Mouse (Mus musculus) kidney, postnatal 14 days (tissue): Measurements from ENCODE around the gene Spin2c.
A peak's percentile ranks its signal among the peaks of the same experiment; 100 is the strongest.

Source experiments
- DNase-seq: peaks from one replicate; pipeline ENCODE4 v3.0.0; 2022; ENCODE audit warnings: mixed read lengths

The Spin2c gene

DNA sequence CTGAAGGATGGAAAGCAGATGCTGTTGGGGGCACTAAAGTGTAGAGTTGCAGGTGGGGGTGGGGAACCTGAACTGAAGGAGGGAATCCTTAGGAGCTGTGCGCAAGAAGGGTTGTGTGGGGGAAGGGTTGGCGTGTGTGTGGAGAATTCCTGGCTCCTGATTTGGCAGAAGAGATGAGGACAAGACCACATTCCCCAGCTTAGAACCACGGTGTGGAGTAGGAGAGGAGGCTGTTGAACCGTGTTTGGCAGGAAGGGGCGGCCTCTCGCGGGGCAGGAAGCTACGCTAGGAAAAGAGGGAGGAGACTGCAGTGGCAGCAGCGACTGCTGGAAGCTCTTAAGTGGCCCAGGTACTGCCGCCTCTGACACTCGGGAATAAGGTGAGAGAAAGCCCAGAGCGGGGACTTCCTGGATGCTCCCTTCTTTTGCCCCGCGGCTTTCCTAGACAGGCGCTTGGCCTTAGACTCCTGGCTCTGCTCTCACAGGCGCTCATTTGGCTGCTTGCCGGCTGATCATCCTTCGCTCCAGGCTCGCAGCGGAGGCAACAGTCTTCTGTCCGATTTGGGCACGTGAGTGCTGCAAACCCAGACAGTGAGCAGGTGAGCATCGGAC, at the start of gene Spin2c:
TSS of gene Spin2c (plus strand) at position 275 of the 611 bp plus-strand sequence.
- peak; percentile 30 for DNase-seq

DNA sequence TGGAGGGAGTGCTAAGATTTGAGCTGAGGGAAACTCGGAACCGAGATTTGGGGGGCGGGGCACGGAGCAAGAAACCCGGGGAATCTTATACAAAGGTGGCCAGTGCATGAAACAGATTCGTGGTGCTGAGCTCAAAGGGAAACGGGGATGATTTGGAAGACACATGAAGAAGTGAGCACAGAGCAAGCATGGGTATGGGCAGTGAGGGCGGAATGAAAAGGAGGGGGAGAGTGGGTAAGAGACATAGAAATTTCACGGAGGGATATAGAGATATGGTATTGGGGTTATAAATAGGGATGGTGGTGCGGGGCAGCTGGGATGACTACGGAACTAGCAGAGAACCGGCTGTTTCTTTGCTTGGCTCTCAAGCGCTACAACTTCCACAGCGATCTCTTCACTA, 581 bp downstream of the Spin2c start:
- DNase-seq, result no peak
